Mouse (Mus musculus) embryo, embryonic 9.5 days (tissue): Measurements from ENCODE around the gene Fam78a.
A peak's percentile ranks its signal among the peaks of the same experiment; 100 is the strongest.

Experiments used
- DNase-seq: peaks from one replicate; pipeline ENCODE4 v3.0.0-alpha.2; 2017; ENCODE audit errors: extremely low spot score

Fam78a gene

GRCm38 (mm10) chr2:32084111-32084871, at the start of gene Fam78a:
Gene Fam78a (minus strand): TSS chr2:32084857.
- peak; percentile 67 for DNase-seq

GRCm38 (mm10) chr2:32134039-32134438, 49.4 kb upstream of the Fam78a start:
- DNase-seq = peak; percentile 85

GRCm38 (mm10) chr2:32132567-32132992, 47.9 kb upstream of the Fam78a start:
- peak; percentile 91 for DNase-seq

GRCm38 (mm10) chr2:32131866-32132566, 47.4 kb upstream of the Fam78a start:
- DNase-seq = no peak

GRCm38 (mm10) chr2:32131205-32131834, 46.7 kb upstream of the Fam78a start:
- no peak for DNase-seq

- no peak for DNase-seq
Measured at GRCm38 (mm10) chr2:32130435-32130834, 45.8 kb upstream of the Fam78a start.

GRCm38 (mm10) chr2:32129383-32130074, 44.9 kb upstream of the Fam78a start:
- no peak for DNase-seq

- DNase-seq = no peak
Measured at GRCm38 (mm10) chr2:32128536-32128841, 43.8 kb upstream of the Fam78a start.

GRCm38 (mm10) chr2:32127653-32128535, 43.2 kb upstream of the Fam78a start:
- no peak for DNase-seq

- DNase-seq = no peak
Measured at GRCm38 (mm10) chr2:32121785-32122184, 37.1 kb upstream of the Fam78a start.

GRCm38 (mm10) chr2:32121150-32121549, 36.5 kb upstream of the Fam78a start:
- DNase-seq = no peak

GRCm38 (mm10) chr2:32119802-32120750, 35.4 kb upstream of the Fam78a start:
- DNase-seq = no peak

GRCm38 (mm10) chr2:32115851-32116268, 31.2 kb upstream of the Fam78a start:
- no peak for DNase-seq

- no peak for DNase-seq
Measured at GRCm38 (mm10) chr2:32112548-32112947, 27.9 kb upstream of the Fam78a start.

GRCm38 (mm10) chr2:32111268-32111667, 26.6 kb upstream of the Fam78a start:
- DNase-seq = no peak

- no peak for DNase-seq
Measured at GRCm38 (mm10) chr2:32105930-32106329, 21.3 kb upstream of the Fam78a start.

- DNase-seq = no peak
Measured at GRCm38 (mm10) chr2:32105117-32105913, 20.7 kb upstream of the Fam78a start.

GRCm38 (mm10) chr2:32104122-32104521, 19.5 kb upstream of the Fam78a start:
- DNase-seq = no peak

- DNase-seq = no peak
Measured at GRCm38 (mm10) chr2:32103557-32103956, 18.9 kb upstream of the Fam78a start.
